Mouse (Mus musculus): ENCODE measurements around the gene Cd72. TPM values are rescaled to one million over a fixed set of nuclear protein-coding genes. Genes with fewer than 3 reads are reported as not detected.

Gene Cd72
- 0.14 TPM for polyA plus RNA-seq (2014; fragmentation: Illumina TruSeq; extraction: RNeasy Lipid Tissue Mini Kit (QIAGEN cat#74804); ENCODE audit: low read depth, low replicate concordance)

GRCm38 (mm10) chr4:43454041-43454836 lies at the start of gene Cd72:
TSS of gene Cd72 (minus strand) at chr4:43454628.

GRCm38 (mm10) chr4:43499407-43500333 lies 45.2 kb upstream of the Cd72 start, which contains the start of gene Arhgef39:
TSS of gene Arhgef39 (minus strand) at chr4:43499695.

GRCm38 (mm10) chr4:43492821-43493185 lies 38.4 kb upstream of the Cd72 start, which contains the start of gene Ccdc107:
TSS of gene Ccdc107 (plus strand) at chr4:43492900.

GRCm38 (mm10) chr4:43483535-43484091 lies 29.2 kb upstream of the Cd72 start, which contains the start of gene Sit1:
TSS of gene Sit1 (minus strand) at chr4:43483734.

GRCm38 (mm10) chr4:43441639-43442038 lies 12.8 kb downstream of the Cd72 start, which contains the start of gene Tesk1:
TSS of gene Tesk1 (plus strand) at chr4:43441939.

GRCm38 (mm10) chr4:43428946-43429345 lies 25.5 kb downstream of the Cd72 start, which contains the start of gene Fam166b:
TSS of gene Fam166b (minus strand) at chr4:43429134.

Other genes with a start within 250 kb of the Cd72 start
- gene Atp8b5, start 187.5 kb downstream of the Cd72 start, polyA plus RNA-seq (2014; fragmentation: Illumina TruSeq; extraction: RNeasy Lipid Tissue Mini Kit (QIAGEN cat#74804); ENCODE audit: low read depth, low replicate concordance), result 38.0 TPM
- 1.3 TPM for gene Rusc2, start 72.6 kb downstream of the Cd72 start, polyA plus RNA-seq (2014; fragmentation: Illumina TruSeq; extraction: RNeasy Lipid Tissue Mini Kit (QIAGEN cat#74804); ENCODE audit: low read depth, low replicate concordance)
- gene Fam166b, start 25.5 kb downstream of the Cd72 start, polyA plus RNA-seq (2014; fragmentation: Illumina TruSeq; extraction: RNeasy Lipid Tissue Mini Kit (QIAGEN cat#74804); ENCODE audit: low read depth, low replicate concordance), result 0.35 TPM
- gene Tesk1, start 12.7 kb downstream of the Cd72 start, polyA plus RNA-seq (2014; fragmentation: Illumina TruSeq; extraction: RNeasy Lipid Tissue Mini Kit (QIAGEN cat#74804); ENCODE audit: low read depth, low replicate concordance), result 13.6 TPM
- gene Sit1, start 29.1 kb upstream of the Cd72 start, polyA plus RNA-seq (2014; fragmentation: Illumina TruSeq; extraction: RNeasy Lipid Tissue Mini Kit (QIAGEN cat#74804); ENCODE audit: low read depth, low replicate concordance), result not detected
- gene Ccdc107, start 38.3 kb upstream of the Cd72 start, polyA plus RNA-seq (2014; fragmentation: Illumina TruSeq; extraction: RNeasy Lipid Tissue Mini Kit (QIAGEN cat#74804); ENCODE audit: low read depth, low replicate concordance), result 2.4 TPM
- 5.1 TPM for gene Arhgef39, start 45.1 kb upstream of the Cd72 start, polyA plus RNA-seq (2014; fragmentation: Illumina TruSeq; extraction: RNeasy Lipid Tissue Mini Kit (QIAGEN cat#74804); ENCODE audit: low read depth, low replicate concordance)
- not detected for gene Car9, start 52.3 kb upstream of the Cd72 start, polyA plus RNA-seq (2014; fragmentation: Illumina TruSeq; extraction: RNeasy Lipid Tissue Mini Kit (QIAGEN cat#74804); ENCODE audit: low read depth, low replicate concordance)
- 2.8 TPM for gene Tpm2, start 69.1 kb upstream of the Cd72 start, polyA plus RNA-seq (2014; fragmentation: Illumina TruSeq; extraction: RNeasy Lipid Tissue Mini Kit (QIAGEN cat#74804); ENCODE audit: low read depth, low replicate concordance)
- gene Creb3, start 107.7 kb upstream of the Cd72 start, polyA plus RNA-seq (2014; fragmentation: Illumina TruSeq; extraction: RNeasy Lipid Tissue Mini Kit (QIAGEN cat#74804); ENCODE audit: low read depth, low replicate concordance), result 12.2 TPM
- gene Tln1, start 108.1 kb upstream of the Cd72 start, polyA plus RNA-seq (2014; fragmentation: Illumina TruSeq; extraction: RNeasy Lipid Tissue Mini Kit (QIAGEN cat#74804); ENCODE audit: low read depth, low replicate concordance), result 39.2 TPM
- 2.8 TPM for gene Rgp1, start 124.1 kb upstream of the Cd72 start, polyA plus RNA-seq (2014; fragmentation: Illumina TruSeq; extraction: RNeasy Lipid Tissue Mini Kit (QIAGEN cat#74804); ENCODE audit: low read depth, low replicate concordance)
- 8.7 TPM for gene Gba2, start 124.2 kb upstream of the Cd72 start, polyA plus RNA-seq (2014; fragmentation: Illumina TruSeq; extraction: RNeasy Lipid Tissue Mini Kit (QIAGEN cat#74804); ENCODE audit: low read depth, low replicate concordance)
- gene Msmp, start 129.9 kb upstream of the Cd72 start, polyA plus RNA-seq (2014; fragmentation: Illumina TruSeq; extraction: RNeasy Lipid Tissue Mini Kit (QIAGEN cat#74804); ENCODE audit: low read depth, low replicate concordance), result not detected
- gene Npr2, start 177.3 kb upstream of the Cd72 start, polyA plus RNA-seq (2014; fragmentation: Illumina TruSeq; extraction: RNeasy Lipid Tissue Mini Kit (QIAGEN cat#74804); ENCODE audit: low read depth, low replicate concordance), result 0.94 TPM
- gene Spag8, start 199.0 kb upstream of the Cd72 start, polyA plus RNA-seq (2014; fragmentation: Illumina TruSeq; extraction: RNeasy Lipid Tissue Mini Kit (QIAGEN cat#74804); ENCODE audit: low read depth, low replicate concordance), result 7.7 TPM
- gene Hint2, start 201.8 kb upstream of the Cd72 start, polyA plus RNA-seq (2014; fragmentation: Illumina TruSeq; extraction: RNeasy Lipid Tissue Mini Kit (QIAGEN cat#74804); ENCODE audit: low read depth, low replicate concordance), result 0.91 TPM
- 11.4 TPM for gene Tmem8b, start 214.3 kb upstream of the Cd72 start, polyA plus RNA-seq (2014; fragmentation: Illumina TruSeq; extraction: RNeasy Lipid Tissue Mini Kit (QIAGEN cat#74804); ENCODE audit: low read depth, low replicate concordance)
- gene Fam221b, start 214.5 kb upstream of the Cd72 start, polyA plus RNA-seq (2014; fragmentation: Illumina TruSeq; extraction: RNeasy Lipid Tissue Mini Kit (QIAGEN cat#74804); ENCODE audit: low read depth, low replicate concordance), result 179 TPM
- gene Olfr70, start 246.2 kb upstream of the Cd72 start, polyA plus RNA-seq (2014; fragmentation: Illumina TruSeq; extraction: RNeasy Lipid Tissue Mini Kit (QIAGEN cat#74804); ENCODE audit: low read depth, low replicate concordance), result not detected

All from testis, adult 10 weeks (tissue).